Mouse (Mus musculus) spleen, adult 18-20 months (tissue): ENCODE measurements at regions not wholly inside any gene's neighbourhood (a gene's known extent, or its start where the extent isn't known, plus 50 kb on each side); places are given as distances from the start of the nearest gene placed in this dataset.
"Not testable (repeated sequence)": the region's sequence is repeated elsewhere in the genome, so short reads cannot be mapped to it uniquely, and the experiment has no call there.

Experiments used
- DNase-seq, 2 experiments: peaks; one replicate each; pipeline ENCODE4 v3.0.0; 2022; ENCODE audit warnings: mixed read lengths in 2 of 2

GRCm38 (mm10) chr9:31650362-31651130 is 186.3 kb upstream of the Tmem45b start:
- DNase-seq: no peak

- DNase-seq: no peak
These were observed 184.8 kb upstream of the Tmem45b start for GRCm38 (mm10) chr9:31649073-31649472.

- DNase-seq: no peak
These were observed 184.3 kb upstream of the Tmem45b start for GRCm38 (mm10) chr9:31648551-31648950.

GRCm38 (mm10) chr9:31645114-31645513 is 180.9 kb upstream of the Tmem45b start:
- DNase-seq: no peak

GRCm38 (mm10) chr9:31644106-31644505 is 179.8 kb upstream of the Tmem45b start:
- no peak for DNase-seq

- DNase-seq: no peak
These were observed 177.9 kb upstream of the Tmem45b start for GRCm38 (mm10) chr9:31642169-31642568.

- DNase-seq: no peak
These were observed 164.0 kb upstream of the Tmem45b start for GRCm38 (mm10) chr9:31628291-31628690.

GRCm38 (mm10) chr9:31621553-31621952 is 157.3 kb upstream of the Tmem45b start:
- not testable (repeated sequence) for DNase-seq

- DNase-seq: no peak
These were observed 155.1 kb upstream of the Tmem45b start for GRCm38 (mm10) chr9:31619344-31619743.

GRCm38 (mm10) chr9:31614250-31614945 is 150.1 kb upstream of the Tmem45b start:
- no peak for DNase-seq

- DNase-seq: no peak
These were observed 146.9 kb upstream of the Tmem45b start for GRCm38 (mm10) chr9:31611036-31611695.

GRCm38 (mm10) chr9:31610631-31611030 is 146.4 kb upstream of the Tmem45b start:
- DNase-seq: no peak

GRCm38 (mm10) chr9:31610212-31610611 is 145.9 kb upstream of the Tmem45b start:
- DNase-seq: no peak

- no peak for DNase-seq
These were observed 145.5 kb upstream of the Tmem45b start for GRCm38 (mm10) chr9:31609731-31610130.

GRCm38 (mm10) chr9:31608084-31608870 is 144.0 kb upstream of the Tmem45b start:
- DNase-seq: no peak

- DNase-seq: no peak
These were observed 142.7 kb upstream of the Tmem45b start for GRCm38 (mm10) chr9:31606936-31607335.

- no peak for DNase-seq
These were observed 140.3 kb upstream of the Tmem45b start for GRCm38 (mm10) chr9:31604497-31605090.

- DNase-seq: no peak
These were observed 138.4 kb upstream of the Tmem45b start for GRCm38 (mm10) chr9:31602707-31603106.

GRCm38 (mm10) chr9:31595096-31595495 is 130.8 kb upstream of the Tmem45b start:
- DNase-seq: no peak

- no peak for DNase-seq
These were observed 123.4 kb upstream of the Tmem45b start for GRCm38 (mm10) chr9:31587671-31588070.

- no peak for DNase-seq
These were observed 119.7 kb upstream of the Tmem45b start for GRCm38 (mm10) chr9:31583983-31584382.

GRCm38 (mm10) chr9:31582947-31583346 is 118.7 kb upstream of the Tmem45b start:
- DNase-seq: no peak
